Mouse (Mus musculus): ENCODE data around the gene Lemd1.

GRCm38 (mm10) chr1:132289965-132290364 is 98.7 kb downstream of the Lemd1 start:
- no peak for TF ChIP-seq CTCF (conservative IDR thresholded peaks at IDR 0.05; ENCODE audit: insufficient read depth, insufficient read length, low read depth, low read length)
- no peak for TF ChIP-seq POLR2A (IDR thresholded peaks at IDR 0.05; ENCODE audit: low read depth, low read length)
